Mouse (Mus musculus) lung, adult 2 months (tissue): ENCODE measurements around the gene Vasn.

ENCODE experiments used
- CTCF ChIP-seq: fragments of 200-500 bp; IDR thresholded peaks from 2 replicates; pipeline ENCODE4 v1.5.1; 2011; ENCODE audit warnings: mild to moderate bottlenecking, low read length, control low read depth; ENCODE audit not compliant: insufficient read depth
- POLR2A ChIP-seq: fragments of 200-500 bp; IDR thresholded peaks from 2 replicates; pipeline ENCODE4 v1.6.1; 2011; ENCODE audit warnings: low read depth, mild to moderate bottlenecking, control low read depth, low read length, borderline replicate concordance; ENCODE audit errors: extremely low read depth

- TF ChIP-seq POLR2A (no peak), CTCF (no peak)
Measured at GRCm38 (mm10) chr16:4600701-4601310, 38.9 kb upstream of the Vasn start.
